Mouse (Mus musculus) kidney, embryonic 14.5 days (tissue): ENCODE data around the gene Xrn2. TPM values are rescaled to one million over a fixed set of nuclear protein-coding genes. Genes with fewer than 3 reads are reported as not detected.
A peak's percentile ranks its signal among the peaks of the same experiment; 100 is the strongest.

Experiments used
- ATAC-seq: fragments of 200-750 bp; cut with Nextera tagmentation; 2 replicates; pipeline ENCODE4 v1.8.0; 2017; ENCODE audit warnings: moderate number of reproducible peaks, mild to moderate bottlenecking, moderate TSS enrichment, moderate library complexity; ENCODE audit not compliant: low FRiP score, low TSS enrichment
- H3K27ac ChIP-seq: fragments of 300-500 bp; sonication (generic); 2 replicates; pipeline ENCODE4 v1.5.1; 2014; ENCODE audit warnings: low read depth, mild to moderate bottlenecking, low read length, moderate library complexity, mixed read lengths
- H3K27me3 ChIP-seq: fragments of 300-500 bp; sonication (generic); 2 replicates; pipeline ENCODE4 v1.6.1; 2014; ENCODE audit warnings: mild to moderate bottlenecking, low read length; ENCODE audit not compliant: control insufficient read depth, insufficient read depth
- H3K36me3 ChIP-seq: fragments of 300-500 bp; sonication (generic); 2 replicates; pipeline ENCODE4 v1.6.1; 2014; ENCODE audit warnings: low read length, mixed read lengths; ENCODE audit not compliant: control insufficient read depth, insufficient read depth
- H3K4me1 ChIP-seq: fragments of 300-500 bp; sonication (generic); 2 replicates; pipeline ENCODE4 v1.6.1; 2014; ENCODE audit warnings: low read length, mixed read lengths; ENCODE audit not compliant: control insufficient read depth, insufficient read depth
- H3K4me2 ChIP-seq: fragments of 300-500 bp; sonication (generic); replicated peaks from 2 replicates; pipeline ENCODE4 v1.6.1; 2014; ENCODE audit warnings: low read depth, mild to moderate bottlenecking, low read length
- H3K4me3 ChIP-seq: fragments of 300-500 bp; sonication (generic); 2 replicates; pipeline ENCODE4 v1.5.1; 2014; ENCODE audit warnings: mild to moderate bottlenecking, low read length
- H3K9ac ChIP-seq: fragments of 300-500 bp; sonication (generic); 2 replicates; pipeline ENCODE4 v1.6.1; 2014; ENCODE audit warnings: low read depth, mild to moderate bottlenecking, low read length, moderate library complexity
- H3K9me3 ChIP-seq: fragments of 300-500 bp; sonication (generic); 2 replicates; pipeline ENCODE4 v1.6.1; 2016; ENCODE audit warnings: low read length; ENCODE audit not compliant: control insufficient read depth
- WGBS: fragments of 180-500 bp; shearing (Covaris S2); extraction: QIAGEN DNeasy Blood & Tissue Kit; methylation state at CpG from one replicate; pipeline ENCODE4 v1.1.7; 2014; 5-methylcytosine and 5-hydroxymethylcytosine counted together
- polyA plus RNA-seq: library from polyadenylated mRNA; unstranded; fragments of >200 nt; fragmentation: Nextera tagmentation; extraction: Ambion mirVana; gene quantifications from 2 replicates; pipeline ENCODE4 v1.2.1, GENCODE M21; 2014

Xrn2 gene
- polyA plus RNA-seq, result 83.9 and 105 TPM in 2 replicates

DNA sequence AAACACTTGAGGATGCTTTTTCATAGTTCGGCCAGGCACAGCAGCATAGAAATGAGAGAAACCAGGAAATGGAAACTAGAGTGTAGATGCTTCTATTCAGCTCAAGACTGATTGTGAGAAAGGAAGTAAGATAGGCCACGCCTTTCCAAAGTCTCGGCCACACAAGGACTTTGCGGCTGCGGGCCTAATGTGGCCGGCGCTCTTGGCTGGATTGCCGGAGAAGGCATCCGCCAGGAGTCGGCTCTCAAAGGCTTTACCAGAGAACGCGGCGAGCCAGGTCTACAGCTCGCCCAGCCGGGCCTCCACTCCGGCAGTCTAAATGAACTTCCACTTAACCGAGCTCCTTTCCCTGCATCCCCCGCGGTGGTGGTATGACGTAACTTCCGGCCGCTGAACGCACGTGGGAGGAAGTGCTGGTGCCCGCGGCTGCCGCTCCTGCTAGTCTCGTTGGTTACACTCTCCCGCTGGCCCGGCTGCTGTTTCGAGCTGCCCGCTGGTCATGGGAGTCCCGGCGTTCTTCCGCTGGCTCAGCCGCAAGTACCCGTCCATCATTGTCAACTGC, at the start of gene Xrn2:
Xrn2 (plus strand) TSS at position 374 of the 562 bp plus-strand sequence.
- WGBS, result under 1% methylated on average over 37 of the region's 37 CpGs

DNA sequence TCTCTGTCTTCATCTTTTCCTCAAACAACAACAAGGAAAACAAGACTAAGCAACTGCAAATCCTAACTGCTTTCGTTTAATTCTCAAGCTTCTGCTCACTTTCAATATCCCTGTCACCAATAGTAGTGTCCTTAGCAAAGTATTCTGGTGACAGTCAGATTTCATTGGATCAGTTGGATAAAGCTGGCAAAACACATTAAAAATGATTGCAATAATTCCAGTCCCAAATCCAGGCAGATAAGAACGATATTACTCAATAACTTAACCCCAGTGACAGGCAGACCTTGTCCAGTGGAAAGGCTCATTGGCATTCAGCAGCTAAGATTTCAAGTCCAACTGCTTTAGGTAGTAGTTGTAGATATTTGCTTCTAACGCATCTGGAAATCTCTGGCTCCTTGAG, 37.8 kb upstream of the Xrn2 start:
- no peak overlapping the region for H3K4me2 ChIP-seq
- H3K27me3 ChIP-seq, result no peaks in the 10 kb centered on the region
- H3K9me3 ChIP-seq, result no peaks in the 10 kb centered on the region
- no peaks in the 10 kb centered on the region for H3K4me1 ChIP-seq
- H3K9ac ChIP-seq, result no peak overlapping the region
- no peak overlapping the region for H3K4me3 ChIP-seq
- no peaks in the 10 kb centered on the region for H3K36me3 ChIP-seq
- 81% methylated on average over 3 of the region's 3 CpGs for WGBS
- no peak overlapping the region for H3K27ac ChIP-seq
- ATAC-seq, result no peak

More for the DNA sequence above, at the start of gene Xrn2:
- no peaks in the 10 kb centered on the region for H3K36me3 ChIP-seq
- peak; percentile 95 for ATAC-seq
- peak within 1 kb of the TSS; percentile 97 for H3K27ac ChIP-seq
- peak within 1 kb of the TSS; percentile 86 for H3K4me3 ChIP-seq
- peaks cover 10% of the 10 kb centered on the region for H3K4me1 ChIP-seq
- no peaks in the 10 kb centered on the region for H3K9me3 ChIP-seq
- H3K9ac ChIP-seq, result peak within 1 kb of the TSS; percentile 78
- no peaks in the 10 kb centered on the region for H3K27me3 ChIP-seq
- H3K4me2 ChIP-seq, result peak within 1 kb of the TSS; percentile 63

DNA sequence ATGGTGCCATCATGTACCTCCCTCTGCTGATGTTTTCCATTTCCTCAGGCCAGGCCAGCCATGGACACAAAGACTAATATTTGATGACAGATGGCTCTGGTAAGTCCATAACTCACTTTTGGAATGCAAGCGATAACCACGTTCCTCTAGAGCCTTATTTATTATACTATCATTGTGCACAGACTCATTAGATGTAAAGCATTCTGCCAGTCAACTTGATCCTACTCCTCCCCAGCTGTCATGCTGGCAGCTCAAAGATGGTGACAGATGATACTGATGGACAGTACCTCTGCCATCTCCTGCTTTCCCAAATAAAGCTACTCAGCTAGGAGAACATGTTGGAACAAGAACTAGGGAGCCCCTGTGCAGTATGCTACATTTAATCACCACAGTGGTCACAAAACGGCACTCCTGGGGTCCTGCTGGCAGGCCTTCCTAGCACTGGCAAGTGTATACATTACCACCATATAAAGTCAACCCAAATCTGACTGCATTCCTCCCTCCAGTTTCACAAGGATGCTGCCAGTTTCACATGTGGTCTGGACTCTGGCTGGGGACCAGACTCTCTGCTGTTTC, 37.3 kb upstream of the Xrn2 start:
- no peak overlapping the region for H3K27ac ChIP-seq
- no peak for ATAC-seq

DNA sequence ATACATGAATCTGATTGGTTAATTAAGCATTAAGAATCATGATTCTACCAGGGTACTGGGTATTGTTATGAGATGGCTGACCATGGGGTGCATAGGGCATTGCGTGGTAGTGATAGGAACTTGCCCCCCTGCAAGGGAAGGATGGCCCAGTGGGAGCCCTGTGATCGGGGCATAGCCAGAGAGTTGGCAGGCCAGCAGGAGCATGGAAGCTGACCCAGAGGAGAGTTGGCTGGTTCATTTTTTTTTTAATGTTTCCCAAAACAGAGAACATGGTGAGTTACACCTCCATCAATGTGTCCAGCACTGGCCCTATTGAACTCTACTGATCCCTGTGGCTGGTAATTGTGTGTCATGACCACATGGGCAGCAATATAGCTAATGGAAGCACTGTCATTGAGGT, 30.0 kb upstream of the Xrn2 start:
- no peak overlapping the region for H3K4me3 ChIP-seq
- H3K36me3 ChIP-seq, result no peaks in the 10 kb centered on the region
- no peak overlapping the region for H3K9ac ChIP-seq
- H3K4me1 ChIP-seq, result no peaks in the 10 kb centered on the region
- H3K27ac ChIP-seq, result no peak overlapping the region
- H3K27me3 ChIP-seq, result no peaks in the 10 kb centered on the region
- WGBS, result 100% methylated on average over 2 of the region's 2 CpGs
- no peak overlapping the region for H3K4me2 ChIP-seq
- ATAC-seq, result no peak
- H3K9me3 ChIP-seq, result no peaks in the 10 kb centered on the region

More for the DNA sequence above, 37.3 kb upstream of the Xrn2 start:
- H3K4me1 ChIP-seq, result no peaks in the 10 kb centered on the region
- no peak overlapping the region for H3K4me2 ChIP-seq
- no peak overlapping the region; the same call in 1 of the 2 replicates for H3K9ac ChIP-seq
- no peaks in the 10 kb centered on the region for H3K36me3 ChIP-seq
- H3K27me3 ChIP-seq, result no peaks in the 10 kb centered on the region
- WGBS, result 77% methylated on average over 3 of the region's 3 CpGs
- no peaks in the 10 kb centered on the region for H3K9me3 ChIP-seq
- no peak overlapping the region for H3K4me3 ChIP-seq

DNA sequence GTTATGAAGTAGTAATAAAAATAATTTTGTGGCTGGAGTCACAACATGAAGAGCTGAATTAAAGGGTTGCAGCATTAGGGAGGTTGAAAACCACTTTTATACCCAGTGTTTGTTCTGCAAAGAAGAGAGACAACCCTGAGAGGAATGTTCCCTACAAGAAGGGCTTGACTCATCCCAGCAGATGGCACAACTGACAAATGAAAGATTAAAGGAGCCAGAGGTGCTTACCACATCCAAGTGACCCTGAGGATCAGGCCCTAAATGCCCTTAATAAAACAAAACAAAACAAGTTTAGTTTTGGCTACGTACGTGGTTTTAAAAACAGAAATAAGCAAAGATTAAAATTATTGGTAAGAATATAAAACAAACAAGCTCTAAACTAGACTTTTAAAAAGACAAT, 28.0 kb upstream of the Xrn2 start:
- ATAC-seq, result no peak
- 88% methylated on average over 2 of the region's 2 CpGs for WGBS
- Histone ChIP-seq H3K36me3 (no peaks in the 10 kb centered on the region), H3K9me3 (no peaks in the 10 kb centered on the region), H3K4me2 (no peak overlapping the region), H3K9ac (no peak overlapping the region), H3K27me3 (no peaks in the 10 kb centered on the region), H3K4me1 (no peaks in the 10 kb centered on the region), H3K4me3 (no peak overlapping the region), H3K27ac (no peak overlapping the region)

DNA sequence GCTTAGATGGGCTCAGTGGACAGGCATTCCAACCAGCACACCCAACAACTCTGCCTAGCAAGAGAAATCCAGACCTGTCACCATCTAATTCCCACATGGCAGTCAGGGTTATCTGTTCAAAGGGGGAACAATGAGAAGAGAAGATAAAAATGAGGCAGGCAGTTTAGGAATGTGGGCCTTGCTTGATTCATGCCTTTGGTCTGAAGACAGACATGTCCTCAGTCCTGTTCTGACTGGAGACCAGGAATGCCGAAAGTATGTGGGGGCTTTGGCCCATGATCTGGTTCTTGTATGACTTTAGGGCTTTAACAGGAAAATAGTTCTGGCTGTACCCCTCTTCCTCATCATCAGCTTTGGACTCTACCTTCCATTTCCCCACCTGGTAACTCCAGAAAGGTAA, 27.0 kb upstream of the Xrn2 start:
- H3K27ac ChIP-seq, result no peak overlapping the region
- H3K36me3 ChIP-seq, result no peaks in the 10 kb centered on the region
- H3K4me1 ChIP-seq, result no peaks in the 10 kb centered on the region
- no peaks in the 10 kb centered on the region for H3K27me3 ChIP-seq
- no peak overlapping the region for H3K4me2 ChIP-seq
- ATAC-seq, result no peak
- H3K9me3 ChIP-seq, result no peaks in the 10 kb centered on the region
- 74% methylated on average over 1 of the region's 1 CpGs for WGBS
- H3K4me3 ChIP-seq, result no peak overlapping the region
- no peak overlapping the region for H3K9ac ChIP-seq

DNA sequence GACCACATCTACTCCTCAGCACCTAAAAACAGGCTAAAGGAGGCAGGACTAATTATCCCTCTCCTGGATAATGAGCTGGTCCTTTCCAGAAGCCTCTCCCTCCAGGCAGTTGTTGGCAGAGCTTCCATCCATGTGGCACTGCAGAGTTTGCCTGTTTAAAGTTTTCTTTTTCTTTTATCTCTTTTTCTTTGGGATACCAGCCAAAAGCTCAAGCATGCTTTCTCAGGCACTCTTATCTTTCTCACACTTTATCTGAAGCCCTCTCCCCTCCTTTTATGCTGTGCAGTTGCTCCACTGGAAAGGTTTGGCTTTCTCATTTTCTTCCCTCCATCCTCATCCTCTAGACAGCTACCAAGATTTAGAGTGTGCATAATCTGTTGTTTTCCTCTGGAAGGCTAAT, 26.4 kb upstream of the Xrn2 start:
- H3K9me3 ChIP-seq, result no peaks in the 10 kb centered on the region
- no peaks in the 10 kb centered on the region for H3K36me3 ChIP-seq
- no peak overlapping the region for H3K4me3 ChIP-seq
- H3K9ac ChIP-seq, result no peak overlapping the region
- H3K4me1 ChIP-seq, result no peaks in the 10 kb centered on the region
- no peak overlapping the region for H3K4me2 ChIP-seq
- no peak overlapping the region for H3K27ac ChIP-seq
- ATAC-seq, result no peak
- no peaks in the 10 kb centered on the region for H3K27me3 ChIP-seq

DNA sequence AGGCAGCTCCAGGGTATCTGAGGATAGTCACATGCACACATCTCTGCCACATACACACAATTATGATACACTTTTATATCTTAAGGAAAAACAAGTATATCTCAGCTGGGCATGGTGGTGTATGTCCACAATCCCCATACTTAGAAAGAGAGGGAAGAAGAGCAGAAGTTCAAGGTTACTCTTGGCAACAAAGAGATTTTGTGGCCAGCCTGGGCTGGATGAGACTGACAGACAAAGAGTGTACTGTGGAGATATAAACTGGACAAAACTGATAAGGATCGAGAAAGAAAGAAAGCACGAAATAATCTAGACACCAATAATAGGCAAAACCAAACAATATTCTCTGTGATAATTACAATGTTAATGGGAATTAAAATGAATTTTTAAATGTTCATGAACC, 5.5 kb upstream of the Xrn2 start:
- Histone ChIP-seq H3K9ac (no peak overlapping the region), H3K4me1 (peaks cover 8% of the 10 kb centered on the region), H3K9me3 (no peaks in the 10 kb centered on the region), H3K27me3 (no peaks in the 10 kb centered on the region), H3K4me2 (no peak overlapping the region), H3K36me3 (no peaks in the 10 kb centered on the region), H3K4me3 (no peak overlapping the region), H3K27ac (no peak overlapping the region)
- 89% methylated on average over 2 of the region's 2 CpGs for WGBS
- ATAC-seq, result no peak

DNA sequence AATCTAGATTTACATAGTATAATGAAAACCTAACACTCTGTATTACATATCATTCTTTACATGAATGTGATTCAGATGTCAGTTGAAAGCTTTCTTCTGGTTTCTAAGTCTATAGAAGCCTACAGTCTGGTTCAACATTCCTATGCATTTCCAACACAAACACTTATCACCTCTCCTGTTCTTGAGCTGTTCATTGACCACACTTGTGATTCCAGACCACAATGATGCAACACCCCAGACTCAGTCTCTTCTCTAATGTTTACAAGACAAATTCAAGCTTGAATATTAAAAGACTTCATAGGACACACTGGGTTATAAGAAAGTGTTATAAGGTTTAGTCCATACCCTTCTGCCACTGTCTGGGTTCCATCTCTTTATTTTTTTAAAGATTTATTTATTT, 3.7 kb upstream of the Xrn2 start:
- no peak overlapping the region for H3K4me3 ChIP-seq
- ATAC-seq, result no peak
- no peak overlapping the region for H3K27ac ChIP-seq
- peaks cover 8% of the 10 kb centered on the region for H3K4me1 ChIP-seq
- H3K27me3 ChIP-seq, result no peaks in the 10 kb centered on the region
- no peaks in the 10 kb centered on the region for H3K9me3 ChIP-seq
- H3K36me3 ChIP-seq, result no peaks in the 10 kb centered on the region
- H3K9ac ChIP-seq, result no peak overlapping the region
- no peak overlapping the region for H3K4me2 ChIP-seq
